Comparison of ENCODE assay signal across 8 mouse cellular contexts in the genomic region with DNA sequence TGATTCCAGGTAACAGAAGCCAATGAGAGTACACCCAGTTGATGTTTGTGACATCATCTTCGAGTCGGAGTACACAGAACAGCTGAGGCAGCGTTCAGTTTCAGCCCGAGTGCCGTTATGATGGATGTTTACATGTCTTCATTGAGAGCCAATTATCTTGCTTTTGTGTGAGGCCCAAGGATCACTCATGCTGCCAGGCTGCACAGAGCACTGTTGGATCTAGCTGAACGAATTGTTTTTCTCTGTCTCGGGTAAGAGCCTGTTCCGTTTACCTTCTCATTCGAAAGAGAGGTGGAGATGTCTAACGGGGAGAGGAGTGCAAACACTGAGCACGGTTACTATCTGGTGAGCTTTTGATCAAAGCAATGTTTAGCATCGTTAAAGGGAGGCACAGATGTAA.
A peak's percentile ranks its signal among the peaks of the same experiment; 100 is the strongest.
DNase-seq lines count a peak whose midpoint lies in the region; TF ChIP-seq lines count a peak whose summit lies in the region.

No protein-coding gene starts in this region.

- intact Hi-C loops in left cerebral cortex, postnatal 36 days (cut with DNase I), result loop anchor here (10.0 kb wide), 1 partner anchor 1534 kb away; no protein-coding TSS in a partner anchor

- TF ChIP-seq CTCF in cerebellum, adult 2 months (IDR thresholded peaks at IDR 0.05; ENCODE audit: borderline replicate concordance, insufficient read depth, low read depth, low read length), result no peak
- TF ChIP-seq CTCF in testis, adult 2 months (IDR thresholded peaks at IDR 0.05; ENCODE audit: control insufficient read depth, insufficient read depth, insufficient replicate concordance, low read depth, low read length), result no peak

- H3K27me3 ChIP-seq in cerebellum, adult 2 months (ENCODE audit: control insufficient read depth, insufficient read depth, low read length), result no peaks in the 10 kb centered on the region
- no peaks in the 10 kb centered on the region for H3K27me3 ChIP-seq in testis, adult 2 months (ENCODE audit: control insufficient read depth, insufficient read depth, low read length)

- H3K4me1 ChIP-seq in cerebellum, adult 2 months (ENCODE audit: control insufficient read depth, insufficient read depth, low read length), result no peaks in the 10 kb centered on the region
- peaks cover 2% of the 10 kb centered on the region; the same call in 1 of the 2 replicates for H3K4me1 ChIP-seq in testis, adult 2 months (ENCODE audit: control insufficient read depth, insufficient read depth, low read length)

- peak; percentile 14 to 15 for DNase-seq in cerebellum, adult 2 months
- DNase-seq in cerebellum, adult 9-11 months, result no peak
- DNase-seq in testis, postnatal 10 days (ENCODE audit: low spot score), result no peak
- DNase-seq in left cerebral cortex, postnatal 36 days (ENCODE audit: low spot score in 2 of 2), result peak; percentile 13 to 22
- DNase-seq in retina, embryonic 14.5 days (ENCODE audit: low spot score), result peak; percentile 59
- no peak for DNase-seq in adipocyte (ENCODE audit: low spot score)
- no peak for DNase-seq in urinary bladder, postnatal 36 days (ENCODE audit: low spot score in 2 of 2)

- whole genome bisulfite sequencing in cerebellum, adult 2 months, result 4% methylated on average over 12 of the region's 12 CpGs

- TF ChIP-seq POLR2A in cerebellum, adult 2 months (IDR thresholded peaks at IDR 0.05; ENCODE audit: borderline replicate concordance, insufficient read depth, low read length), result no peak
- peak; percentile 47; the same call in 1 of the 2 replicates for TF ChIP-seq POLR2A in testis, adult 2 months (IDR thresholded peaks at IDR 0.05; ENCODE audit: control insufficient read depth, low read depth, low read length)

- H3K27ac ChIP-seq in cerebellum, adult 2 months (ENCODE audit: insufficient read depth, low read length), result no peak overlapping the region
- H3K27ac ChIP-seq in testis, adult 2 months (ENCODE audit: control insufficient read depth, insufficient read depth, low read depth, low read length), result peak overlapping the region; percentile 87

- H3K4me3 ChIP-seq in cerebellum, adult 2 months (replicated peaks; ENCODE audit: insufficient read depth, low read depth, low read length), result peak overlapping the region; percentile 41
- H3K4me3 ChIP-seq in testis, adult 2 months (ENCODE audit: control insufficient read depth, low read depth, low read length), result peak overlapping the region; percentile 92

- no peaks in the 10 kb centered on the region for H3K36me3 ChIP-seq in testis, adult 2 months (ENCODE audit: control insufficient read depth, insufficient read depth, low read length)

Comparison
In these comparisons a context has a peak if more than half of its experiments do, and no peak if none do; other contexts are left out.
1. DNase-seq: peak in cerebellum, adult 2 months (2 of 2), left cerebral cortex, postnatal 36 days (2 of 2) and retina, embryonic 14.5 days (single experiment); none in cerebellum, adult 9-11 months (single experiment), testis, postnatal 10 days (single experiment), adipocyte (single experiment) and urinary bladder, postnatal 36 days (0 of 2).